Comparison of ENCODE assay signal across 10 mouse cellular contexts in genomic region chr9:102192724-102193685, GRCm38 (mm10).
A peak's percentile ranks its signal among the peaks of the same experiment; 100 is the strongest.
DNase-seq lines count a peak whose midpoint lies in the region; ATAC-seq and TF ChIP-seq lines count a peak whose summit lies in the region.
"Had no signal": no experiment of that assay in that cellular context is flagged by ENCODE, and none has a peak within 500 bp of the region (broad histone marks: within the 10 kb centered on the region; RNA-seq: fewer than 3 reads in every experiment).

No protein-coding gene starts in this region.

- 33% methylated on average over 13 of the region's 13 CpGs for WGBS in hindbrain, embryonic 12.5 days
- WGBS in midbrain, embryonic 14.5 days: 20% methylated on average over 13 of the region's 13 CpGs

- DNase-seq in brain, embryonic 14.5 days (ENCODE audit: low read depth): peak; percentile 95
- peak; percentile 35 for DNase-seq in embryo, embryonic 9.5 days (ENCODE audit: extremely low spot score)
- peak; percentile 71 for DNase-seq in midbrain, embryonic 14.5 days
- no peak for DNase-seq in adrenal gland, adult 8-10 months
- no peak for DNase-seq in frontal cortex, postnatal 25 days (ENCODE audit: low spot score in 2 of 2)
- no peak for DNase-seq in cerebellum, postnatal 14 days
- DNase-seq: cerebellum, adult 18-20 months; lung, postnatal 36 days; thymus, adult 18-20 months had no signal

- H3K9me3 ChIP-seq in hindbrain, embryonic 12.5 days (replicated peaks): no peaks in the 10 kb centered on the region
- no peaks in the 10 kb centered on the region for H3K9me3 ChIP-seq in midbrain, embryonic 14.5 days (ENCODE audit: control insufficient read depth, low read length)

- H3K27me3 ChIP-seq in hindbrain, embryonic 12.5 days: peaks cover 42% of the 10 kb centered on the region
- no peaks in the 10 kb centered on the region for H3K27me3 ChIP-seq in midbrain, embryonic 14.5 days (ENCODE audit: control insufficient read depth, insufficient read depth, low read length)

- no peaks in the 10 kb centered on the region; the same call in 1 of the 2 replicates for H3K36me3 ChIP-seq in hindbrain, embryonic 12.5 days
- peaks cover 9% of the 10 kb centered on the region for H3K36me3 ChIP-seq in midbrain, embryonic 14.5 days (ENCODE audit: control insufficient read depth, insufficient read depth, low read length)

- TF ChIP-seq POLR2A in brain, embryonic 14.5 days (IDR thresholded peaks at IDR 0.05; ENCODE audit: borderline replicate concordance, extremely low read depth, insufficient read depth, insufficient read length, poor library complexity, severe bottlenecking): no peak

- peaks cover 36% of the 10 kb centered on the region for H3K4me1 ChIP-seq in hindbrain, embryonic 12.5 days
- peaks cover 41% of the 10 kb centered on the region for H3K4me1 ChIP-seq in midbrain, embryonic 14.5 days (ENCODE audit: control insufficient read depth, insufficient read depth, low read length)

- peak overlapping the region; percentile 67 for H3K27ac ChIP-seq in hindbrain, embryonic 12.5 days
- H3K27ac ChIP-seq in midbrain, embryonic 14.5 days (replicated peaks; ENCODE audit: low read depth, low read length): peak overlapping the region; percentile 68

- H3K4me3 ChIP-seq in hindbrain, embryonic 12.5 days: no peak overlapping the region
- H3K4me3 ChIP-seq in midbrain, embryonic 14.5 days (replicated peaks; ENCODE audit: low read depth, low read length): no peak overlapping the region

- no peak overlapping the region for H3K9ac ChIP-seq in hindbrain, embryonic 12.5 days
- no peak overlapping the region for H3K9ac ChIP-seq in midbrain, embryonic 14.5 days (replicated peaks; ENCODE audit: low read length)

- peak; percentile 74 for ATAC-seq in hindbrain, embryonic 12.5 days (ENCODE audit: low FRiP score)
- ATAC-seq in midbrain, embryonic 14.5 days (ENCODE audit: low FRiP score, low TSS enrichment): peak; percentile 77

- H3K4me2 ChIP-seq in hindbrain, embryonic 12.5 days (replicated peaks): no peak overlapping the region
- no peak overlapping the region for H3K4me2 ChIP-seq in midbrain, embryonic 14.5 days (ENCODE audit: low read length)

- TF ChIP-seq CTCF in brain, embryonic 14.5 days (IDR thresholded peaks at IDR 0.05; ENCODE audit: borderline replicate concordance, extremely low read depth, insufficient read depth, insufficient read length): no peak

Comparison
In these comparisons a context has a peak if more than half of its experiments do, and no peak if none do; other contexts are left out.
1. DNase-seq: peak in brain, embryonic 14.5 days (single experiment), embryo, embryonic 9.5 days (single experiment) and midbrain, embryonic 14.5 days (single experiment); none in adrenal gland, adult 8-10 months (single experiment), frontal cortex, postnatal 25 days (0 of 2) and cerebellum, postnatal 14 days (0 of 2).